Mouse (Mus musculus): ENCODE results near the gene Mesp1.

Gene Mesp1

GRCm38 (mm10) chr7:79789812-79790211 lies 3.8 kb downstream of the Mesp1 start:
- CTCF ChIA-PET: interaction anchor here (0.6 kb wide), 1 partner anchor 25 kb away, joined by 3 read pairs; no protein-coding TSS in a partner anchor

- CTCF ChIA-PET: no interaction called here
Measured at GRCm38 (mm10) chr7:79786295-79786694, 7.3 kb downstream of the Mesp1 start.

- CTCF ChIA-PET: no interaction called here
Measured at GRCm38 (mm10) chr7:79782516-79782855, 11.1 kb downstream of the Mesp1 start.

GRCm38 (mm10) chr7:79781826-79782515 lies 11.6 kb downstream of the Mesp1 start:
- CTCF ChIA-PET: no interaction called here

- CTCF ChIA-PET: no interaction called here
Measured at GRCm38 (mm10) chr7:79780647-79781626, 12.7 kb downstream of the Mesp1 start.

GRCm38 (mm10) chr7:79771561-79772512 lies 21.8 kb downstream of the Mesp1 start:
- CTCF ChIA-PET: no interaction called here

GRCm38 (mm10) chr7:79769664-79770063 lies 23.9 kb downstream of the Mesp1 start:
- CTCF ChIA-PET: no interaction called here

- CTCF ChIA-PET: interaction anchor here (0.7 kb wide), 1 partner anchor 41 kb away, joined by 4 read pairs; no protein-coding TSS in a partner anchor
Measured at GRCm38 (mm10) chr7:79765991-79766390, 27.6 kb downstream of the Mesp1 start.

- CTCF ChIA-PET: no interaction called here
Measured at GRCm38 (mm10) chr7:79762106-79762505, 31.5 kb downstream of the Mesp1 start.

GRCm38 (mm10) chr7:79761124-79761876 lies 32.3 kb downstream of the Mesp1 start:
- CTCF ChIA-PET: no interaction called here

- CTCF ChIA-PET: no interaction called here
Measured at GRCm38 (mm10) chr7:79759766-79760165, 33.8 kb downstream of the Mesp1 start.

- CTCF ChIA-PET: interaction anchor here (0.5 kb wide), 1 partner anchor 33 kb away, joined by 3 read pairs; no protein-coding TSS in a partner anchor
Measured at GRCm38 (mm10) chr7:79758176-79758575, 35.4 kb downstream of the Mesp1 start.

GRCm38 (mm10) chr7:79756334-79756733 lies 37.3 kb downstream of the Mesp1 start:
- CTCF ChIA-PET: no interaction called here

GRCm38 (mm10) chr7:79749511-79749910 lies 44.1 kb downstream of the Mesp1 start:
- CTCF ChIA-PET: no interaction called here

- CTCF ChIA-PET: no interaction called here
Measured at GRCm38 (mm10) chr7:79747659-79748058, 45.9 kb downstream of the Mesp1 start.

GRCm38 (mm10) chr7:79744585-79744984 lies 49.0 kb downstream of the Mesp1 start:
- CTCF ChIA-PET: no interaction called here

GRCm38 (mm10) chr7:79744051-79744450 lies 49.5 kb downstream of the Mesp1 start:
- CTCF ChIA-PET: interaction anchor here (0.6 kb wide), 1 partner anchor 1468 kb away, joined by 17 read pairs; no protein-coding TSS in a partner anchor

- CTCF ChIA-PET: interaction anchor here (0.6 to 0.9 kb wide), 2 partner anchors 13 to 18 kb away, joined by 3 to 8 read pairs; no protein-coding TSS in a partner anchor
Measured at GRCm38 (mm10) chr7:79742659-79743536, 50.7 kb downstream of the Mesp1 start, which contains the start of the genes Pex11a and Wdr93. Gene Pex11a (minus strand): TSS chr7:79743131. Gene Wdr93 (plus strand): TSS chr7:79743163.

GRCm38 (mm10) chr7:79742277-79742658 lies 51.3 kb downstream of the Mesp1 start:
- CTCF ChIA-PET: interaction anchor here (0.9 kb wide), 1 partner anchor 13 kb away, joined by 3 read pairs; no protein-coding TSS in a partner anchor

Measured in spleen, embryonic (tissue).